Mouse (Mus musculus) erythroblast, embryonic 14.5 days (primary cell): ENCODE data around the gene Armt1.

Source experiments
- GATA1 ChIP-seq: IDR thresholded peaks from 2 replicates; pipeline ENCODE4 v1.6.1; 2012; ENCODE audit warnings: low read length, inconsistent platforms, mixed read lengths
- TAL1 ChIP-seq: IDR thresholded peaks from 3 replicates; pipeline ENCODE4 v1.6.1; 2012; ENCODE audit warnings: low read length, inconsistent platforms, mixed read lengths

DNA sequence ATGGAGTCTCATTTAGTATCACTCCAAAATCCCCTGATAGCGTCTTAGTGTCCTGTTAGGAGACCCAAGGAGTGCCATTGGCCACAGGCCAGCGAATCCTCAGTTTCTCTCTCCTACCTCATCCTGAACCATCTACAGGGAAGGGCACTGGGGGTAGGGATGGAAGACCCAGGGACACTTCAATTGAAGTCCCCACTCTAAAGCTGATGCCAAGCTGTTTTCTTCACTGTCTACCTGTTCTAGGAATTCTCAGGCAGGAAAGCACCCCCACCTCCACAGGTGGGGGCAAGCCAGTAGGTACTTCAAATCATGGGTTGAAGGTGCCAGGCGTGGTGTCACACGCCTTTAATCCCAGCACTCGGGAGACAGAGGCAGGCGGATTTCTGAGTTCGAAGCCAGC, 48.0 kb upstream of the Armt1 start:
- TF ChIP-seq TAL1, result no peak
- TF ChIP-seq GATA1, result no peak
